Mouse (Mus musculus): ENCODE data around the gene Syngap1.

Syngap1 gene

GRCm38 (mm10) chr17:26990521-26990920, 49.5 kb downstream of the Syngap1 start:
- DNase-seq (ENCODE audit: low read depth, low spot score): no peak

GRCm38 (mm10) chr17:26994410-26994809, 53.4 kb downstream of the Syngap1 start:
- DNase-seq (ENCODE audit: low read depth, low spot score): no peak

GRCm38 (mm10) chr17:26995006-26995405, 54.0 kb downstream of the Syngap1 start:
- DNase-seq (ENCODE audit: low read depth, low spot score): no peak

- no peak for DNase-seq (ENCODE audit: low read depth, low spot score)
Measured at GRCm38 (mm10) chr17:26995562-26995961, 54.5 kb downstream of the Syngap1 start.

GRCm38 (mm10) chr17:26997661-26998060, 56.6 kb downstream of the Syngap1 start:
- DNase-seq (ENCODE audit: low read depth, low spot score): no peak

GRCm38 (mm10) chr17:26998283-26998682, 57.2 kb downstream of the Syngap1 start:
- DNase-seq (ENCODE audit: low read depth, low spot score): no peak

GRCm38 (mm10) chr17:26999996-27000395, 58.9 kb downstream of the Syngap1 start:
- DNase-seq (ENCODE audit: low read depth, low spot score): no peak

GRCm38 (mm10) chr17:27001151-27001550, 60.1 kb downstream of the Syngap1 start:
- no peak for DNase-seq (ENCODE audit: low read depth, low spot score)

- no peak for DNase-seq (ENCODE audit: low read depth, low spot score)
Measured at GRCm38 (mm10) chr17:27001889-27002288, 60.8 kb downstream of the Syngap1 start.

- peak; percentile 61 for DNase-seq (ENCODE audit: low read depth, low spot score)
Measured at GRCm38 (mm10) chr17:27004431-27004830, 63.4 kb downstream of the Syngap1 start.

GRCm38 (mm10) chr17:27004903-27005485, 63.9 kb downstream of the Syngap1 start:
- no peak for DNase-seq (ENCODE audit: low read depth, low spot score)

- no peak for DNase-seq (ENCODE audit: low read depth, low spot score)
Measured at GRCm38 (mm10) chr17:27005644-27006043, 64.6 kb downstream of the Syngap1 start.

- no peak for DNase-seq (ENCODE audit: low read depth, low spot score)
Measured at GRCm38 (mm10) chr17:27008277-27008676, 67.2 kb downstream of the Syngap1 start.

- no peak for DNase-seq (ENCODE audit: low read depth, low spot score)
Measured at GRCm38 (mm10) chr17:27011167-27011566, 70.1 kb downstream of the Syngap1 start.

- peak; percentile 26 for DNase-seq (ENCODE audit: low read depth, low spot score)
Measured at GRCm38 (mm10) chr17:27011998-27012672, 71.1 kb downstream of the Syngap1 start.

- DNase-seq (ENCODE audit: low read depth, low spot score): peak; percentile 41
Measured at GRCm38 (mm10) chr17:27012909-27013308, 71.9 kb downstream of the Syngap1 start.

- peak; percentile 92 for DNase-seq (ENCODE audit: low read depth, low spot score)
Measured at GRCm38 (mm10) chr17:27017564-27018499, 76.8 kb downstream of the Syngap1 start.

- no peak for DNase-seq (ENCODE audit: low read depth, low spot score)
Measured at GRCm38 (mm10) chr17:27018555-27019196, 77.6 kb downstream of the Syngap1 start.

GRCm38 (mm10) chr17:27021076-27021475, 80.0 kb downstream of the Syngap1 start:
- no peak for DNase-seq (ENCODE audit: low read depth, low spot score)

- no peak for DNase-seq (ENCODE audit: low read depth, low spot score)
Measured at GRCm38 (mm10) chr17:27021736-27022135, 80.7 kb downstream of the Syngap1 start.
